Mouse (Mus musculus): ENCODE results near the gene Fbxo40. TPM values are rescaled to one million over a fixed set of nuclear protein-coding genes. Genes with fewer than 3 reads are reported as not detected.

The Fbxo40 gene
- 0.18 and 0.23 TPM in 2 replicates for polyA plus RNA-seq (2014; fragmentation: Nextera tagmentation; extraction: Ambion mirVana)

DNA sequence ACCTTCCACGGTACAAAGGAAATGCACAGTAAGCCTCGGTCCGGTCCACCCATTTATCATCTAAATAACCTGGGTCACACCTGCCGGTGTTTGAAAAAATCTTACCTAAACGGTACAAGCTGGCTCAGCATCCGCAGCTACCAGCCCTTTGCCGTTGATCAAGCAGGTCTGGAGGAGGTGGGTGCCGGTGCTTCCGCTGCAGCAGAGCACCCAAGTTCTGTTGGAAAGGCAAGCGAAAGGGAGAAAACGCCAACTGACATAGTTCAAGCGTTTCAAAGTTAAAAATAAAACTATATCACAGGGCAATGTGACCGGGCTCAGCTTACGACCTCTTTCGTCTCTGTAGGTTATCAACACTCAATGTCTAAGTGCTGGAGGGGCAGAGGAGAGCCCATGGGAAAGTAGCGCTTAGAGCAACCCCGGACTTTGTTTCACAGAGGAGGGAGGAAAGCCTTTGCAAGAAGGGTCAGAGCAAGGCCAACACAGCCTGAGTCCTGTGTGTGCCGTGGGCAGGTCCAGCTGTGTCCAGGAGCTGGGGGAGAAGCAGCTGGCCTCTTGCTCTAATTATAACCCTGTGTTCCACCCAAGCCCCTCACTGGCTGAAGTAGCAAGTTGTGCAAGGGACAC, at the start of gene Fbxo40:
Gene Fbxo40 (minus strand): TSS at position 469 of the 627 bp plus-strand sequence.
- Histone ChIP-seq H3K9ac (ENCODE audit: low read length) (no peak within 1 kb of the TSS), H3K4me3 (ENCODE audit: low read depth, low read length) (no peak within 1 kb of the TSS), H3K27ac (ENCODE audit: low read depth, low read length) (no peak within 1 kb of the TSS), H3K4me2 (ENCODE audit: low read length) (no peak within 1 kb of the TSS), H3K27me3 (replicated peaks; ENCODE audit: control insufficient read depth, insufficient read depth, low read length) (no peaks in the 10 kb centered on the region), H3K4me1 (ENCODE audit: control insufficient read depth, insufficient read depth, low read length) (no peaks in the 10 kb centered on the region), H3K9me3 (replicated peaks; ENCODE audit: control insufficient read depth, low read length) (no peaks in the 10 kb centered on the region), H3K36me3 (ENCODE audit: control insufficient read depth, insufficient read depth, low read length) (no peaks in the 10 kb centered on the region)
- DNase-seq (ENCODE audit: low spot score) (no peak), ATAC-seq (no peak)
- 90% methylated on average over 18 of the region's 18 CpGs for WGBS

DNA sequence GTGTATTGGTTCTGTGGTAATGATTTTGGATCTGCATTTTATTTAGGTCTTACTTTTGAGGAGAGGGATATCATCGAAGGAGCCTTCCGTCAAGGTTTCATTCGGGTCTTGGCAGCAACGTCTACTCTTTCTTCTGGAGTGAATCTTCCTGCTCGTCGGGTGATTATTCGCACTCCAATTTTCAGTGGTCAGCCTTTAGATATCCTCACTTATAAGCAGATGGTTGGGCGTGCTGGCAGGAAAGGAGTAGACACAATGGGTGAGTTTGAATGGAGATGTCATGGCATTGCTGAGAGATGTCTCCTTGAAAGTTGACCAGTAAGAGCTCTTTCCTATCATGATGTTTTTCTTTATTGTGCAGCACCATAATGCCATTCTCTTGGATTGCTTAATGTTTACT, 44.5 kb upstream of the Fbxo40 start:
- Histone ChIP-seq H3K4me3 (ENCODE audit: low read depth, low read length) (no peak overlapping the region), H3K9ac (ENCODE audit: low read length) (no peak overlapping the region), H3K4me1 (ENCODE audit: control insufficient read depth, insufficient read depth, low read length) (no peaks in the 10 kb centered on the region), H3K4me2 (ENCODE audit: low read length) (no peak overlapping the region), H3K9me3 (replicated peaks; ENCODE audit: control insufficient read depth, low read length) (no peaks in the 10 kb centered on the region), H3K27ac (ENCODE audit: low read depth, low read length) (no peak overlapping the region), H3K27me3 (replicated peaks; ENCODE audit: control insufficient read depth, insufficient read depth, low read length) (no peaks in the 10 kb centered on the region), H3K36me3 (ENCODE audit: control insufficient read depth, insufficient read depth, low read length) (peaks cover 18% of the 10 kb centered on the region)
- DNase-seq (ENCODE audit: low spot score) (no peak), ATAC-seq (no peak)
- WGBS, result 95% methylated on average over 8 of the region's 8 CpGs

DNA sequence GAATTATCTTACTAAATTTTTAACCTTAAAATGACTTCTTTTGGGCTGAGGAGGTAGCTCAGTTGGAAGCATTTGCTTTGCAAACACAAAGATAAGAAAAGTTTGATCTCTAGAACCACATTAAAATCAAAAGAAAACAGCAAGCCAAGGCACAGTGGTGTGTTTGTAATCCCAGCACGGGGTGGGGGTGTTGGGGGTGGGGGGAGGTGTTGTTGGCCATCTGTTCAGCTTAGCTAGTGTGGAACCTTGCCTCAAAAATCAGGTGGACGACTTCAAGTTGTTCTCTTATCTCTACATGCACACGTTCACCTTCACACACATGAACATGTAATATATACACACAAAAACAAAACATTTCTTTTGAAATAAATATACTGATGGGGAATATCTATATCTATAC, 41.7 kb upstream of the Fbxo40 start:
- no peak overlapping the region for H3K4me3 ChIP-seq (ENCODE audit: low read depth, low read length)
- peaks cover 18% of the 10 kb centered on the region for H3K36me3 ChIP-seq (ENCODE audit: control insufficient read depth, insufficient read depth, low read length)
- H3K27ac ChIP-seq (ENCODE audit: low read depth, low read length), result no peak overlapping the region
- no peak overlapping the region for H3K9ac ChIP-seq (ENCODE audit: low read length)
- DNase-seq (ENCODE audit: low spot score) (no peak), ATAC-seq (no peak)
- no peak overlapping the region for H3K4me2 ChIP-seq (ENCODE audit: low read length)
- whole genome bisulfite sequencing, result 77% methylated on average over 3 of the region's 3 CpGs
- no peaks in the 10 kb centered on the region for H3K4me1 ChIP-seq (ENCODE audit: control insufficient read depth, insufficient read depth, low read length)
- no peaks in the 10 kb centered on the region for H3K9me3 ChIP-seq (replicated peaks; ENCODE audit: control insufficient read depth, low read length)
- no peaks in the 10 kb centered on the region for H3K27me3 ChIP-seq (replicated peaks; ENCODE audit: control insufficient read depth, insufficient read depth, low read length)

DNA sequence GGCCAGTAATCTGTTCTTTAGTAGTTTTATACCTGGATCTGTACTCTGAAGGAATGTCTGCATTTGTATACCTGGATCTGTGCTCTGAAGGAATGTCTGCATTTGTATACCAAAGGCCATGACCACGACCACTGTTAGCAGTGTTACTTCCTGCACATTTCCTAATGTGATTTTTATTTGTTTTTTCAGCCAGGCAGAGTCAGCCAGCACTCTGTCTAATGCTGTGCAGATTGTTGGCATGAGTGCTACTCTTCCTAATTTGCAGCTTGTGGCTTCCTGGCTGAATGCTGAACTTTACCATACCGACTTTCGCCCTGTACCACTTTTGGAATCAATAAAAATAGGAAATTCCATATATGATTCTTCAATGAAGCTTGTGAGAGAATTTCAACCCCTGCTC, 37.3 kb upstream of the Fbxo40 start:
- no peak for ATAC-seq
- 87% methylated on average over 3 of the region's 3 CpGs for WGBS

DNA sequence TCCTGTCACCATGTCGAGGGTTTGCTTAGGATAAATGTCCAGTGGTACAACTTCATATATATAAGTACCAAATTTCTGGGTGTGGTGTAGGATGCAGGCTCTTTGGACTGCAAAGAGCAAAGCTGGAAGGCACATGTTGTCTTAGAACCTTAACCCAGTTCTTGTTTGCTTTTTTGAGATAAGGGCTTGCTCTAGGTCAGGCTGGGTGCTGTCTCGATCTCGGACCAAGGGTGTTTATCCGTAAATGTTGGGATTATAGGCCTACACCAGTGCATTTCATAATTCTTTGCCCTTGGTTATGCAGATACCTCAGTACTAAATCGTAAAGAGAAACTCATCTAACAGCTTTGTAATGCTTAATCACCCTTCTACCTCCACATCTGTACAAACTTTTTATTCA, 22.1 kb upstream of the Fbxo40 start:
- Histone ChIP-seq H3K9me3 (replicated peaks; ENCODE audit: control insufficient read depth, low read length) (no peaks in the 10 kb centered on the region), H3K4me1 (ENCODE audit: control insufficient read depth, insufficient read depth, low read length) (peaks cover 11% of the 10 kb centered on the region), H3K27me3 (replicated peaks; ENCODE audit: control insufficient read depth, insufficient read depth, low read length) (no peaks in the 10 kb centered on the region), H3K27ac (ENCODE audit: low read depth, low read length) (no peak overlapping the region), H3K9ac (ENCODE audit: low read length) (peak overlapping the region; percentile 81), H3K4me3 (ENCODE audit: low read depth, low read length) (peak overlapping the region; percentile 80), H3K4me2 (ENCODE audit: low read length) (peak overlapping the region; percentile 85), H3K36me3 (ENCODE audit: control insufficient read depth, insufficient read depth, low read length) (no peaks in the 10 kb centered on the region)
- ATAC-seq (no peak), DNase-seq (ENCODE audit: low spot score) (no peak)
- 60% methylated on average over 5 of the region's 5 CpGs for WGBS

More for the DNA sequence above, 37.3 kb upstream of the Fbxo40 start:
- Histone ChIP-seq H3K27ac (ENCODE audit: low read depth, low read length) (no peak overlapping the region), H3K27me3 (replicated peaks; ENCODE audit: control insufficient read depth, insufficient read depth, low read length) (no peaks in the 10 kb centered on the region), H3K4me3 (ENCODE audit: low read depth, low read length) (no peak overlapping the region), H3K4me2 (ENCODE audit: low read length) (no peak overlapping the region), H3K9ac (ENCODE audit: low read length) (no peak overlapping the region), H3K9me3 (replicated peaks; ENCODE audit: control insufficient read depth, low read length) (no peaks in the 10 kb centered on the region), H3K36me3 (ENCODE audit: control insufficient read depth, insufficient read depth, low read length) (peaks cover 5% of the 10 kb centered on the region; the same call in 1 of the 2 replicates), H3K4me1 (ENCODE audit: control insufficient read depth, insufficient read depth, low read length) (no peaks in the 10 kb centered on the region)
- DNase-seq (ENCODE audit: low spot score), result no peak

DNA sequence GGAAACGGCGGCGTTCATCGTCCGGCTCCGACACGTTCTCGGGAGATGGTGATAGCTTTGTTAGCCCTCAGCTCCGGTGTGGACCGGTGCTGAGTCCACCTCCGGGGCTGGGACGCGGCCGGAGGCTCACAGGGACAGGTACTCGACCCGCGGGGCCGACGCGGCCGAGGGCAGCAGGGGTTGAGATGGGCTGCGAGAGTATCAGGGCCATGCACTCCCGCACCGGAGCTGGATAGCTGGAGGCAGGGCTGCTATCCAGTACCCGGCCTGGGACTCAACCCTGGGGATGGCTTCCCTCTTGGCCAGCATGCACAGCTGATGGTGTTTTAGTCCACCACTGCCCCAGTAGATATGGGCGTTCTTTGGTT, 21.6 kb upstream of the Fbxo40 start:
- Histone ChIP-seq H3K9me3 (replicated peaks; ENCODE audit: control insufficient read depth, low read length) (no peaks in the 10 kb centered on the region), H3K36me3 (ENCODE audit: control insufficient read depth, insufficient read depth, low read length) (no peaks in the 10 kb centered on the region), H3K4me2 (ENCODE audit: low read length) (peak overlapping the region; percentile 85), H3K27ac (ENCODE audit: low read depth, low read length) (no peak overlapping the region), H3K9ac (ENCODE audit: low read length) (peak overlapping the region; percentile 81), H3K4me3 (ENCODE audit: low read depth, low read length) (peak overlapping the region; percentile 80), H3K4me1 (ENCODE audit: control insufficient read depth, insufficient read depth, low read length) (peaks cover 11% of the 10 kb centered on the region), H3K27me3 (replicated peaks; ENCODE audit: control insufficient read depth, insufficient read depth, low read length) (no peaks in the 10 kb centered on the region)
- ATAC-seq (no peak; the same call in 1 of the 2 replicates), DNase-seq (ENCODE audit: low spot score) (no peak)
- WGBS, result under 1% methylated on average over 26 of the region's 26 CpGs

DNA sequence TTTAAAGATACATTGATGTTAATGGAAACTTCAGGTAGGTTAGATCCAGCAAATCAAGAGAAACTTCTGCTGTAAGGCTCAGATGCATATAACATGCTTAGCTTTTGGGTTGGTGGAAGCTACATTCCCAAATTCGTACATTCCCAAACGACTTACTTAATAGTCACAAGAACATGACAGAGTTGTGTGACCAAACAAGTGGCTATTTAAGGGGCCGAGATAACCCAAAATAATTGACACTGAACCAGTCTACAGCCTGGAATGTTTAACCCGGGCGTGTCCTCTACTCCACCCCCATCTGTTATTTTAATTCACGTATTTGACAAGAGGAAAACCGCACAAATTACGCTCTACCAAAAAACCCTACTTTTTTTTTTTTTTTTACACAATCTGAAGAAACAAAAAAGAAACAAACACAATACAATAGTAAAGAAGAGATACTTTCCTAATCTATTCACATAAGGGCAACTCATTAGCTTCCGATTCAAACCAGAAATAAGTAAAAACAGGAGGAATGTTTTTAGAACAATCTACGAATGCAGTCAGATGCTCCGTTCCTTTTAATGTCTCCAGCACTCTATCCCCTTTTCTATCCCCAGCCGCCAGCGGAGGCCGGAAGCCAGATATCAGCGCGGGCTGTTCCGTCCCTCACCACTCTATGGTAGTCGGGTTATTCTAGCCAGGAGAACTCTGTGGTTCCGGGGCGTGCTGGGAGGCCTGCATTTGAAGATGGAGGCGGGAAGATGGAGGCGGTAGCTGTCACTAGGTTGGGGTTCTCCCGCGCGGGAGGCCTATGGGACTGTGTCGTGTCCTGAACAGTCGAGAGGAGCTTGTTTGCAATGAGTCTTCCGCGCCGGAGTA, 21.0 kb upstream of the Fbxo40 start, which contains the start of gene Polq:
Gene Polq (plus strand): TSS at position 726 of the 861 bp plus-strand sequence.
- DNase-seq (ENCODE audit: low spot score) (peak; percentile 98), ATAC-seq (peak; percentile 99)
- Histone ChIP-seq H3K4me2 (ENCODE audit: low read length) (peak within 1 kb of the TSS; percentile 85), H3K9ac (ENCODE audit: low read length) (peak within 1 kb of the TSS; percentile 81), H3K27ac (ENCODE audit: low read depth, low read length) (no peak within 1 kb of the TSS), H3K4me3 (ENCODE audit: low read depth, low read length) (peak within 1 kb of the TSS; percentile 80), H3K27me3 (replicated peaks; ENCODE audit: control insufficient read depth, insufficient read depth, low read length) (no peaks in the 10 kb centered on the region), H3K9me3 (replicated peaks; ENCODE audit: control insufficient read depth, low read length) (no peaks in the 10 kb centered on the region), H3K36me3 (ENCODE audit: control insufficient read depth, insufficient read depth, low read length) (no peaks in the 10 kb centered on the region), H3K4me1 (ENCODE audit: control insufficient read depth, insufficient read depth, low read length) (peaks cover 11% of the 10 kb centered on the region)
- WGBS, result 6% methylated on average over 30 of the region's 30 CpGs

DNA sequence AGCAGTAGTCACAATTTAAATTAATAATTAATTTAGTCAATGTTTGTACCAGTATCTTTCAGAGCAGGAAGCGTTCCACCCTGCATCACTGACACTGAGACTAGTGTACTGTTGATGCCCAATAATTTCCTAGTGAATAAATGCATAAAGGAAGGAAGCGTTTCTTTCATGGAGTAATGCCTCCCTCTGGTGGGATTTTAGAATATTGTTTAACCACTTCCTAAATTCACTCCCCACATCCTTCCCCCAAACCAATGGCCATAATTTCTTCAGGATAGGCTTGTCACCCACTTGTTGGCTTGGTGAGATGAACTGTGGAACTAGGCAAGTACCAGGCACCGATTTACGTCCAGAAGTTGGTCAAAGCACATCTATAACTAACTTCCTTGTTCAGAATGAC, 20.1 kb upstream of the Fbxo40 start:
- H3K4me2 ChIP-seq (ENCODE audit: low read length), result no peak overlapping the region
- 61% methylated on average over 4 of the region's 4 CpGs for WGBS

DNA sequence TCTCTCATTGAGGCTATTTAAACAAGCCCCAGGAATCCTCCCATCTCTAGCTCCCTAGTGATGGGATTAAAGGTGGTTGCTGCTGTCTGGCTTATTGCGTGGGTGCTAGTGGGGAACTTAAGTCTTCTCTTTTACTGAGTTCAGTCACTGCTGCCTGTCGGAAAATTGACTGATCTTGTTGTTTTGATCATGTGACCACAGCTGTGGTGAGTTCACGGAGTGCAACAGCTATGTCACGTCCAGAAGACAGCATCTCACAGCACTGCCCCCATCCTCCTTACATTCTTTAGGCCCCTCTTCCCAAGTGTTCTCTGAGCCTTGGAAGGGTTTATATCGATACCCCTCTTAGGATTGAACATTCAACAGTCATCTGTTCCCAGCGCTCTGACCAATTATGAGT, 19.0 kb upstream of the Fbxo40 start:
- ATAC-seq (no peak), DNase-seq (ENCODE audit: low spot score) (no peak)
- H3K4me2 ChIP-seq (ENCODE audit: low read length), result no peak overlapping the region
- WGBS, result 73% methylated on average over 6 of the region's 6 CpGs
- no peaks in the 10 kb centered on the region for H3K36me3 ChIP-seq (ENCODE audit: control insufficient read depth, insufficient read depth, low read length)
- H3K9ac ChIP-seq (ENCODE audit: low read length), result no peak overlapping the region
- H3K27ac ChIP-seq (ENCODE audit: low read depth, low read length), result no peak overlapping the region
- no peak overlapping the region for H3K4me3 ChIP-seq (ENCODE audit: low read depth, low read length)
- no peaks in the 10 kb centered on the region for H3K27me3 ChIP-seq (replicated peaks; ENCODE audit: control insufficient read depth, insufficient read depth, low read length)
- H3K4me1 ChIP-seq (ENCODE audit: control insufficient read depth, insufficient read depth, low read length), result peaks cover 11% of the 10 kb centered on the region
- no peaks in the 10 kb centered on the region for H3K9me3 ChIP-seq (replicated peaks; ENCODE audit: control insufficient read depth, low read length)

More for the DNA sequence above, 20.1 kb upstream of the Fbxo40 start:
- Histone ChIP-seq H3K27ac (ENCODE audit: low read depth, low read length) (no peak overlapping the region), H3K36me3 (ENCODE audit: control insufficient read depth, insufficient read depth, low read length) (no peaks in the 10 kb centered on the region), H3K4me3 (ENCODE audit: low read depth, low read length) (no peak overlapping the region), H3K27me3 (replicated peaks; ENCODE audit: control insufficient read depth, insufficient read depth, low read length) (no peaks in the 10 kb centered on the region), H3K9me3 (replicated peaks; ENCODE audit: control insufficient read depth, low read length) (no peaks in the 10 kb centered on the region), H3K4me1 (ENCODE audit: control insufficient read depth, insufficient read depth, low read length) (peaks cover 11% of the 10 kb centered on the region), H3K9ac (ENCODE audit: low read length) (no peak overlapping the region)
- DNase-seq (ENCODE audit: low spot score), result peak; percentile 78
- peak; percentile 51 for ATAC-seq
